Mouse (Mus musculus) CH12.LX (cell line): Measurements from ENCODE around the gene Nat10. TPM values are rescaled to one million over a fixed set of nuclear protein-coding genes. Genes with fewer than 3 reads are reported as not detected.

Experiments
- DNase-seq: peaks from one replicate; pipeline ENCODE4 v3.0.0-alpha.2; 2013; ENCODE audit errors: extremely low read depth
- H3K27ac ChIP-seq: 2 replicates; pipeline ENCODE4 v1.5.1; 2012; ENCODE audit warnings: low read depth, mild to moderate bottlenecking, control low read depth, moderate library complexity; ENCODE audit not compliant: insufficient read depth
- H3K27me3 ChIP-seq: replicated peaks from 2 replicates; pipeline ENCODE3; 2012; ENCODE audit warnings: inconsistent platforms
- H3K36me3 ChIP-seq, 2 experiments: replicated peaks in 1 of 2; 2 replicates each; pipeline versions ENCODE3 to v1.6.1; 2012; ENCODE audit warnings: inconsistent platforms in 1 of 2, low read length in 1 of 2, mild to moderate bottlenecking in 1 of 2, mixed read lengths in 1 of 2, moderate library complexity in 1 of 2; ENCODE audit not compliant: control insufficient read depth in 1 of 2, insufficient read depth in 1 of 2
- H3K4me1 ChIP-seq, 2 experiments: 2 replicates each; pipeline ENCODE4 v1.6.1; 2012; ENCODE audit warnings: inconsistent platforms in 1 of 2, moderate library complexity in 1 of 2; ENCODE audit not compliant: insufficient read depth in 2 of 2, control insufficient read depth in 1 of 2
- H3K4me2 ChIP-seq: 2 replicates; pipeline ENCODE4 v1.6.1; 2012; ENCODE audit warnings: low read depth, mild to moderate bottlenecking, control low read depth; ENCODE audit not compliant: poor library complexity, insufficient read depth, severe bottlenecking
- H3K4me3 ChIP-seq, 3 experiments: fragments of 150-350 bp in 1 of 3; sonication (generic) in 1 of 3; replicated peaks in 1 of 3; 2 replicates each; pipeline versions ENCODE3 to v1.5.1; 2011 to 2012; ENCODE audit warnings: low read depth in 2 of 3, low read length in 2 of 3, mild to moderate bottlenecking in 2 of 3, moderate library complexity in 2 of 3, control low read depth in 1 of 3, improper control_type of control experiment in 1 of 3, inconsistent platforms in 1 of 3, mixed read lengths in 1 of 3; ENCODE audit not compliant: poor library complexity in 1 of 3
- H3K79me2 ChIP-seq: replicated peaks from 2 replicates; pipeline ENCODE4 v1.6.1; 2012; ENCODE audit warnings: mild to moderate bottlenecking, moderate library complexity; ENCODE audit not compliant: control insufficient read depth, poor library complexity, insufficient read depth, severe bottlenecking; ENCODE audit errors: extremely low read depth
- H3K9ac ChIP-seq: 2 replicates; pipeline ENCODE4 v1.6.1; 2012; ENCODE audit warnings: low read depth, mild to moderate bottlenecking, control low read depth, moderate library complexity; ENCODE audit not compliant: insufficient read depth
- H3K9me3 ChIP-seq: replicated peaks from 2 replicates; pipeline ENCODE3; 2012; ENCODE audit warnings: low read length, inconsistent platforms, mixed read lengths
- BHLHE40 ChIP-seq: IDR thresholded peaks from 2 replicates; pipeline ENCODE4 v1.6.1; 2011; ENCODE audit warnings: mild to moderate bottlenecking, low read depth, low read length, improper control_type of control experiment
- CTCF ChIP-seq, 2 experiments: IDR thresholded peaks in 1 of 2; conservative IDR thresholded peaks in 1 of 2; 2 replicates each; pipeline ENCODE4 v1.5.1; 2011 to 2012; ENCODE audit warnings: low read depth in 2 of 2, low read length in 2 of 2, improper control_type of control experiment in 1 of 2, inconsistent platforms in 1 of 2, mild to moderate bottlenecking in 1 of 2, moderate library complexity in 1 of 2
- EP300 ChIP-seq: IDR thresholded peaks from 2 replicates; pipeline ENCODE4 v1.6.1; 2011; ENCODE audit warnings: low read length, improper control_type of control experiment
- IRF4 ChIP-seq: IDR thresholded peaks from 2 replicates; pipeline ENCODE4 v1.6.1; 2014; ENCODE audit warnings: low read depth, mild to moderate bottlenecking, inconsistent platforms, low read length, improper control_type of control experiment
- JUN ChIP-seq: IDR thresholded peaks from 2 replicates; pipeline ENCODE4 v1.6.1; 2011; ENCODE audit warnings: low read depth, mild to moderate bottlenecking, low read length, improper control_type of control experiment, moderate library complexity; ENCODE audit not compliant: insufficient read depth
- JUND ChIP-seq: conservative IDR thresholded peaks from 2 replicates; pipeline ENCODE4 v1.6.1; 2011; ENCODE audit warnings: low read depth, low read length, improper control_type of control experiment
- MAFK ChIP-seq: IDR thresholded peaks from 2 replicates; pipeline ENCODE4 v1.6.1; 2011; ENCODE audit warnings: low read length, improper control_type of control experiment; ENCODE audit not compliant: insufficient replicate concordance
- MAX ChIP-seq: IDR thresholded peaks from 2 replicates; pipeline ENCODE4 v1.6.1; 2011; ENCODE audit warnings: low read length, improper control_type of control experiment
- MXI1 ChIP-seq: IDR thresholded peaks from 2 replicates; pipeline ENCODE4 v1.6.1; 2011; ENCODE audit warnings: mild to moderate bottlenecking, low read depth, low read length, improper control_type of control experiment
- MYC ChIP-seq: IDR thresholded peaks from 2 replicates; pipeline ENCODE4 v1.6.1; 2011; ENCODE audit warnings: low read depth, mild to moderate bottlenecking, improper control_type of control experiment, low read length
- NELFE ChIP-seq: IDR thresholded peaks from 2 replicates; pipeline ENCODE4 v1.6.1; 2011; ENCODE audit warnings: low read depth, low read length, improper control_type of control experiment
- PAX5 ChIP-seq: IDR thresholded peaks from 2 replicates; pipeline ENCODE4 v1.6.1; 2012; ENCODE audit warnings: low read length, inconsistent platforms, mixed read lengths
- POLR2A ChIP-seq: IDR thresholded peaks from 2 replicates; pipeline ENCODE4 v1.6.1; 2011; ENCODE audit warnings: low read depth, mild to moderate bottlenecking, improper control_type of control experiment, low read length
- RAD21 ChIP-seq: IDR thresholded peaks from 2 replicates; pipeline ENCODE4 v1.6.1; 2011; ENCODE audit warnings: low read depth, mild to moderate bottlenecking, low read length, improper control_type of control experiment, moderate library complexity
- RCOR1 ChIP-seq: conservative IDR thresholded peaks from 2 replicates; pipeline ENCODE4 v1.6.1; 2012; ENCODE audit warnings: low read depth, mild to moderate bottlenecking, inconsistent platforms, low read length, improper control_type of control experiment
- SIN3A ChIP-seq: IDR thresholded peaks from 2 replicates; pipeline ENCODE4 v1.6.1; 2012; ENCODE audit warnings: low read length, improper control_type of control experiment, inconsistent platforms
- SMC3 ChIP-seq: IDR thresholded peaks from 2 replicates; pipeline ENCODE4 v1.6.1; 2011; ENCODE audit warnings: low read depth, low read length, improper control_type of control experiment
- ZMIZ1 ChIP-seq: IDR thresholded peaks from 2 replicates; pipeline ENCODE4 v1.6.1; 2012; ENCODE audit warnings: low read depth, mild to moderate bottlenecking, inconsistent platforms, low read length, improper control_type of control experiment
- dilution Hi-C: fragments of 300-500 bp; cut with MboI; formaldehyde crosslinking; loops from 2 replicates; pipeline ENCODE4 v1.14.3; 2020; ENCODE audit warnings: low sequenced_read_pairs; ENCODE audit not compliant: extremely low pct_unique_long_range_greater_than_20kb, extremely low pct_ligation_motif_present
- in situ Hi-C: fragments of 300-500 bp; cut with MboI; formaldehyde crosslinking; loops from 3 replicates; pipeline ENCODE4 v1.14.3; 2019; ENCODE audit warnings: low sequenced_read_pairs, low pct_ligation_motif_present, low pct_unique_long_range_greater_than_20kb, mixed read lengths
- polyA plus RNA-seq: library from polyadenylated mRNA; unstranded; fragments of >175 nt; gene quantifications from 2 replicates; pipeline ENCODE4 v1.2.1, GENCODE M21; 2012; ENCODE audit warnings: low read depth; ENCODE audit not compliant: insufficient read length
- total RNA-seq, 2 experiments: library from RNA; depleted of rRNA; stranded (reverse); fragments of 300-350 nt in 1 of 2; fragments of >200 nt in 1 of 2; gene quantifications; 2 replicates each; pipeline ENCODE4 v1.2.3; 2012 to 2014

Nat10 gene
- total and polyA plus RNA-seq, 3 experiments = 31.0 to 83.6 (median 36.0) TPM

- Histone ChIP-seq H3K27ac (no peak overlapping the region), H3K27me3 (no peaks in the 10 kb centered on the region), H3K4me3 (no peak overlapping the region), H3K9me3 (no peaks in the 10 kb centered on the region), H3K4me2 (no peak overlapping the region), H3K9ac (no peak overlapping the region), H3K79me2 (peaks cover 56% of the 10 kb centered on the region), H3K4me1 (peaks cover 4 to 42% of the 10 kb centered on the region in 2 experiments; a peak in 2 of 4 replicates), H3K36me3 (peaks cover 22 to 56% of the 10 kb centered on the region in 2 experiments)
- in situ Hi-C loops (no loop called here), dilution Hi-C loops (no loop called here)
- peak; percentile 42 for DNase-seq
- TF ChIP-seq SMC3 (peak; percentile 36), CTCF (conservative IDR thresholded peaks at IDR 0.05 in 1 of 2, IDR thresholded peaks at IDR 0.05 in 1 of 2; ENCODE audit: low read depth in 2 of 2, low read length in 2 of 2) (peak in 1 of 2 experiments; percentile 55; a peak in 3 of 4 replicates), JUN (no peak), RAD21 (peak; percentile 17)
Observed at GRCm38 (mm10) chr2:103784621-103785020, 23.6 kb upstream of the Nat10 start.

DNA sequence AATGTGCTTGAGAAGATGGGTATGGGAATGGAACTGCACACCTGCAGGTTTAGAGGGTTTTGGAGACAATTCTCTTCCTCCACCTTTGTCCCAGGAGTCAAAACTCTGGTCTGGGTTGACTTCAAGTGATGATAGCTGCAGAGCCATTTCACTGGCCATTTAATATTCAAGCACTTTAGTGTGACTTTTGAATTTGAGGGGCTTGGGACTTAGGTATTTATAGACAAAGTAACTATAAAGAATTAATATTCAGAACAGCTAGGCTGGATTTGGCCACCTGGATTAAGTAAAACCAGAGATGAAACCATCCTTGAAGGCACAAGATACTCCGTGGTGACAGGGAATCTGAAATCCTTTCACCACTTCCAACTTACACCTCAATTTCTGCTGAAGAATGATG is 1.4 kb upstream of the Nat10 start:
- H3K36me3 ChIP-seq = peaks cover 14 to 38% of the 10 kb centered on the region in 2 experiments
- H3K27ac ChIP-seq = no peak overlapping the region
- 0 out of 2 replicates have a peak overlapping the region, but pooled peaks have one; percentile 36 for H3K4me2 ChIP-seq
- H3K4me1 ChIP-seq = peaks cover 0 to 9% of the 10 kb centered on the region in 2 experiments; a peak in 2 of 4 replicates
- DNase-seq = peak; percentile 22
- in situ Hi-C loops (no loop called here), dilution Hi-C loops (no loop called here)
- H3K9ac ChIP-seq = peak overlapping the region; percentile 80; the same call in 1 of the 2 replicates
- TF ChIP-seq RCOR1 = no peak
- no peak for TF ChIP-seq IRF4
- no peak for TF ChIP-seq NELFE
- no peak for TF ChIP-seq MAX
- TF ChIP-seq MXI1 = no peak
- peak; percentile 24; the same call in 1 of the 2 replicates for TF ChIP-seq POLR2A
- TF ChIP-seq ZMIZ1 = peak; percentile 34; the same call in 1 of the 2 replicates
- TF ChIP-seq MYC = no peak
- no peak for TF ChIP-seq EP300
- no peak for TF ChIP-seq PAX5
- TF ChIP-seq JUN = no peak
- H3K27me3 ChIP-seq = no peaks in the 10 kb centered on the region
- peaks cover 21% of the 10 kb centered on the region for H3K79me2 ChIP-seq
- no peaks in the 10 kb centered on the region for H3K9me3 ChIP-seq
- no peak overlapping the region for H3K4me3 ChIP-seq

DNA sequence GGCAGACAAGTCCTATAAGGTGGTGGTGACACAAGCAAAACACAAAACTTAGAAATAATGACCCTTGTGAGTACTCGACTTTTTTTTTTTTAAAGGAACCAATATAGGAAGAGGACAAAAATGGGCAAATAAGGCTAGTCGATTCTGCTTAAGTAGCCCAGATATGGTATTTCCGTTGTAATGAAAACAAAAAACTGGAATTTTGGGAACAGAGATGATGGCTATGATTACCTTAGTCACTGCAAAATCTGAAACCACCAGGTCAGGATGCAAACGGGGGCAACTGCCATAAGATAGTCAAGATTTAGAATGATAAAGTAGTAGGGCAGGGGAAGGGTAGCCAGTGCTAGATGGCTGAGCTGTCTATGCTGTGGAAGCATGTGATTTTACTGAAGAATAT is 923 bp upstream of the Nat10 start:
- H3K4me2 ChIP-seq = peak overlapping the region; percentile 91; the same call in 1 of the 2 replicates
- H3K36me3 ChIP-seq = peaks cover 18 to 38% of the 10 kb centered on the region in 2 experiments
- no peak overlapping the region for H3K27ac ChIP-seq
- DNase-seq = peak; percentile 27
- peaks cover 0 to 9% of the 10 kb centered on the region in 2 experiments; a peak in 2 of 4 replicates for H3K4me1 ChIP-seq
- peak overlapping the region in 2 of 3 experiments; percentile 74 to 82 for H3K4me3 ChIP-seq
- no peaks in the 10 kb centered on the region for H3K27me3 ChIP-seq
- peaks cover 24% of the 10 kb centered on the region for H3K79me2 ChIP-seq
- no peak for TF ChIP-seq SIN3A
- TF ChIP-seq SMC3 = no peak
- no peak for TF ChIP-seq NELFE
- TF ChIP-seq MAFK = no peak
- no peak for TF ChIP-seq CTCF (conservative IDR thresholded peaks at IDR 0.05 in 1 of 2, IDR thresholded peaks at IDR 0.05 in 1 of 2; ENCODE audit: low read depth in 2 of 2, low read length in 2 of 2)
- TF ChIP-seq MAX = no peak
- no peak for TF ChIP-seq EP300
- no peak for TF ChIP-seq JUND
- no peak for TF ChIP-seq BHLHE40
- in situ Hi-C loops = no loop called here
- dilution Hi-C loops = no loop called here
- peak overlapping the region; percentile 80 for H3K9ac ChIP-seq
- H3K9me3 ChIP-seq = no peaks in the 10 kb centered on the region
